Comparison of ENCODE assay signal across 28 mouse cellular contexts in the genomic region with DNA sequence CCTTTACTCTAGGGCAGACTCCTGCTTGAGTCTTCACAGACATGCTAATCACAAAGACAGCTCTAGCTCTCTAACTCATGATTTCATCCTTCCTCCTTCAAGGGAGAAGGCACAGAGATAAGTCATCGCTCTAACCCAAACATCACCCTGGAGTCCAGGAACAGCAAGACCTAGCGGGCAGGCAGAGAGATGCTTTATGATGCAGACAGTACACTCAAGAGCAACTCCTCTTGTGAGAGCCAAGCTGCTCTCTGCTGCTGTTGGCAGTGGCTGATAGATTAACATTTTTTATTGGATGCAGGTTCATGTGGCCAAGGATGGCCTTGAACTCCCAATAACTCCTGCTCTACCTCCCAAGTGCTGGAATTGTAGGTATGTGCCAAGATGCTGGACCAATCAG.
"Had no signal": no experiment of that assay in that cellular context is flagged by ENCODE, and none has a peak within 500 bp of the region (broad histone marks: within the 10 kb centered on the region; RNA-seq: fewer than 3 reads in every experiment).

No protein-coding gene starts in this region.

- DNase-seq: cerebellum, adult 18-20 months; cerebellum, adult 2 months; cerebellum, adult 8-10 months; cerebellum, adult 9-10 months; cerebellum, adult 9-11 months; cerebellum, postnatal 10 days; cerebellum, postnatal 14 days; cerebellum, postnatal 25 days; cerebellum, postnatal 36 days; embryo, embryonic 11 days; forebrain, postnatal 0 days; gastrocnemius, adult 2 months; gastrocnemius, postnatal 10 days; gastrocnemius, postnatal 14 days; gastrocnemius, postnatal 25 days; gastrocnemius, postnatal 36 days; heart, adult 18-20 months had no signal

- ATAC-seq: forebrain, embryonic 13.5 days; forebrain, embryonic 14.5 days; forebrain, embryonic 15.5 days; forebrain, embryonic 16.5 days; forebrain, postnatal 0 days had no signal

- H3K4me3 ChIP-seq: embryonic facial prominence, embryonic 10.5 days; embryonic facial prominence, embryonic 12.5 days; embryonic facial prominence, embryonic 13.5 days; embryonic facial prominence, embryonic 15.5 days; erythroblast, embryonic 14.5 days; forebrain, embryonic 10.5 days; forebrain, embryonic 12.5 days; forebrain, embryonic 13.5 days; forebrain, embryonic 15.5 days; gastrocnemius, adult 2 months had no signal

- H3K27me3 ChIP-seq: embryonic facial prominence, embryonic 12.5 days; embryonic facial prominence, embryonic 13.5 days; embryonic facial prominence, embryonic 15.5 days; forebrain, embryonic 13.5 days; forebrain, embryonic 15.5 days had no signal

- H3K4me2 ChIP-seq: embryonic facial prominence, embryonic 12.5 days; embryonic facial prominence, embryonic 13.5 days; embryonic facial prominence, embryonic 15.5 days; forebrain, embryonic 12.5 days; forebrain, embryonic 13.5 days; forebrain, embryonic 15.5 days had no signal

- H3K27ac ChIP-seq: embryonic facial prominence, embryonic 10.5 days; embryonic facial prominence, embryonic 12.5 days; embryonic facial prominence, embryonic 13.5 days; embryonic facial prominence, embryonic 15.5 days; forebrain, embryonic 10.5 days; forebrain, embryonic 12.5 days; forebrain, embryonic 13.5 days; forebrain, embryonic 15.5 days; gastrocnemius, adult 2 months had no signal

- H3K9ac ChIP-seq: embryonic facial prominence, embryonic 12.5 days; embryonic facial prominence, embryonic 13.5 days; embryonic facial prominence, embryonic 15.5 days; forebrain, embryonic 12.5 days; forebrain, embryonic 13.5 days; forebrain, embryonic 15.5 days; forebrain, postnatal 0 days had no signal

- H3K4me1 ChIP-seq: forebrain, embryonic 12.5 days; forebrain, embryonic 15.5 days had no signal

- H3K9me3 ChIP-seq: embryonic facial prominence, embryonic 12.5 days; embryonic facial prominence, embryonic 15.5 days; forebrain, embryonic 12.5 days; forebrain, embryonic 15.5 days had no signal

- H3K36me3 ChIP-seq: embryonic facial prominence, embryonic 10.5 days; embryonic facial prominence, embryonic 12.5 days; embryonic facial prominence, embryonic 13.5 days; embryonic facial prominence, embryonic 15.5 days; forebrain, embryonic 10.5 days; forebrain, embryonic 12.5 days; forebrain, embryonic 15.5 days had no signal
